Mouse (Mus musculus): ENCODE data around the gene Gm17584. TPM values are rescaled to one million over a fixed set of nuclear protein-coding genes. Genes with fewer than 3 reads are reported as not detected.
"Not testable (repeated sequence)": the region's sequence is repeated elsewhere in the genome, so short reads cannot be mapped to it uniquely, and the experiment has no call there.

Gene Gm17584
- total RNA-seq (2021), result not detected
- polyA plus RNA-seq (2012; rRNA removed), result not detected in 2 replicates
- long read RNA-seq, result 0 reads

DNA sequence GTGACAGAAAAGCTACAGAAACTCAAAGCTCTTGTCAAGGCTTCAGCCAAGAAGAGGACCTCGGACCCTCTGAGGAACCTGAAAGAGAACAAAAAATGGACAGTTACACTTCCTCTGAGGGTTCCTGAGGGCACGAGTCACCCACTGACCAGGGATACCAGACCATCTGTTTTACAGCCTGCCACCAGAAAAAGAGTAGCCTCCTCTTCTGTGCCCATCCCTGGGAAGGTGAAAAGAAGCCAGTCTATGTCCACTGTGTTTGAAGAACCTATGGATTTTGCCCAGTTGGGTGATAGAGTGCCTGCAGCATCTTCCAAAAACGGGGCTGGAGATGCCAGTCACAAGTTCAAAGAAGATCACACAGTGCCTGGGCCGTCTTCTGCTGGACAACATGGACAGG is at the start of gene Gm17584:
Gene Gm17584, plus strand, starts transcription at position 301 of the 400 bp plus-strand sequence.
- not testable (repeated sequence) for DNase-seq

Other genes starting within 250 kb of the Gm17584 start
- gene Gm17469, start 129.3 kb downstream of the Gm17584 start, total RNA-seq (2021), result not detected
- gene Gm17469, start 129.3 kb downstream of the Gm17584 start, polyA plus RNA-seq (2012; rRNA removed), result not detected in 2 replicates

Measured in adrenal gland, adult 2 months (tissue).